Mouse (Mus musculus) forebrain, embryonic 16.5 days (tissue): ENCODE measurements at regions not wholly inside any gene's neighbourhood (a gene's known extent, or its start where the extent isn't known, plus 50 kb on each side); places are given as distances from the start of the nearest gene placed in this dataset.
"Not testable (repeated sequence)": the region's sequence is repeated elsewhere in the genome, so short reads cannot be mapped to it uniquely, and the experiment has no call there.

ENCODE experiments used
- ATAC-seq: fragments of 200-750 bp; cut with Nextera tagmentation; 2 replicates; pipeline ENCODE4 v1.8.0; 2017; ENCODE audit warnings: mild to moderate bottlenecking, moderate library complexity
- H3K27ac ChIP-seq: fragments of 300-500 bp; sonication (generic); 2 replicates; pipeline ENCODE4 v1.5.1; 2014; ENCODE audit warnings: low read length, control low read depth
- H3K27me3 ChIP-seq: fragments of 300-500 bp; sonication (generic); replicated peaks from 2 replicates; pipeline ENCODE4 v1.6.1; 2014; ENCODE audit warnings: low read length; ENCODE audit not compliant: control insufficient read depth, insufficient read depth
- H3K36me3 ChIP-seq: fragments of 300-500 bp; sonication (generic); 2 replicates; pipeline ENCODE4 v1.6.1; 2014; ENCODE audit not compliant: control insufficient read depth, insufficient read depth
- H3K4me1 ChIP-seq: fragments of 300-500 bp; sonication (generic); replicated peaks from 2 replicates; pipeline ENCODE4 v1.6.1; 2014; ENCODE audit warnings: low read length; ENCODE audit not compliant: control insufficient read depth, insufficient read depth
- H3K4me2 ChIP-seq: fragments of 300-500 bp; sonication (generic); 2 replicates; pipeline ENCODE4 v1.6.1; 2014; ENCODE audit warnings: mild to moderate bottlenecking, low read length, control low read depth
- H3K4me3 ChIP-seq: fragments of 300-500 bp; sonication (generic); replicated peaks from 2 replicates; pipeline ENCODE4 v1.5.1; 2014; ENCODE audit warnings: mild to moderate bottlenecking, low read length, control low read depth
- H3K9ac ChIP-seq: fragments of 300-500 bp; sonication (generic); replicated peaks from 2 replicates; pipeline ENCODE4 v1.6.1; 2014; ENCODE audit warnings: low read depth, low read length, control low read depth
- H3K9me3 ChIP-seq: fragments of 300-500 bp; sonication (generic); 2 replicates; pipeline ENCODE4 v1.6.1; 2016; ENCODE audit warnings: low read length; ENCODE audit not compliant: control insufficient read depth
- WGBS: fragments of 180-500 bp; shearing (Covaris S2); extraction: QIAGEN DNeasy Blood & Tissue Kit; methylation state at CpG from one replicate; pipeline ENCODE4 v1.1.7; 2014; 5-methylcytosine and 5-hydroxymethylcytosine counted together

- Histone ChIP-seq H3K4me2 (no peak overlapping the region), H3K9me3 (no peaks in the 10 kb centered on the region), H3K36me3 (no peaks in the 10 kb centered on the region), H3K4me3 (no peak overlapping the region), H3K9ac (no peak overlapping the region), H3K27me3 (no peaks in the 10 kb centered on the region), H3K27ac (no peak overlapping the region), H3K4me1 (no peaks in the 10 kb centered on the region)
- ATAC-seq: no peak
- 44% methylated on average over 1 of the region's 1 CpGs for WGBS
These were observed 355.6 kb downstream of the Impad1 start for GRCm38 (mm10) chr4:4437559-4437958.

- not testable (repeated sequence) for H3K4me2 ChIP-seq, H3K9me3 ChIP-seq, H3K9ac ChIP-seq, H3K36me3 ChIP-seq, ATAC-seq, H3K4me3 ChIP-seq, H3K27ac ChIP-seq, H3K27me3 ChIP-seq, H3K4me1 ChIP-seq
- WGBS: 38% methylated on average over 7 of the region's 7 CpGs
These were observed 347.2 kb upstream of the Sdr16c6 start for GRCm38 (mm10) chr4:4424526-4424925.

- Histone ChIP-seq H3K4me2 (no peak overlapping the region), H3K27ac (no peak overlapping the region), H3K9ac (no peak overlapping the region), H3K9me3 (no peaks in the 10 kb centered on the region), H3K36me3 (no peaks in the 10 kb centered on the region), H3K4me3 (no peak overlapping the region), H3K27me3 (no peaks in the 10 kb centered on the region), H3K4me1 (no peaks in the 10 kb centered on the region)
- 82% methylated on average over 2 of the region's 2 CpGs for WGBS
- ATAC-seq: no peak
These were observed 326.5 kb upstream of the Sdr16c6 start for GRCm38 (mm10) chr4:4403812-4404211.

GRCm38 (mm10) chr4:4397410-4397809 lies 320.1 kb upstream of the Sdr16c6 start:
- no peaks in the 10 kb centered on the region for H3K36me3 ChIP-seq
- WGBS: 79% methylated on average over 4 of the region's 4 CpGs
- no peak overlapping the region for H3K27ac ChIP-seq
- H3K4me1 ChIP-seq: no peaks in the 10 kb centered on the region
- H3K27me3 ChIP-seq: no peaks in the 10 kb centered on the region
- ATAC-seq: no peak
- H3K9ac ChIP-seq: no peak overlapping the region
- H3K4me3 ChIP-seq: no peak overlapping the region
- no peak overlapping the region for H3K4me2 ChIP-seq
- H3K9me3 ChIP-seq: no peaks in the 10 kb centered on the region

- Histone ChIP-seq H3K9ac (no peak overlapping the region), H3K4me3 (no peak overlapping the region), H3K36me3 (no peaks in the 10 kb centered on the region), H3K4me1 (no peaks in the 10 kb centered on the region), H3K9me3 (no peaks in the 10 kb centered on the region), H3K4me2 (no peak overlapping the region), H3K27me3 (no peaks in the 10 kb centered on the region), H3K27ac (no peak overlapping the region)
- WGBS: 72% methylated on average over 3 of the region's 3 CpGs
- ATAC-seq: no peak
These were observed 302.8 kb upstream of the Sdr16c6 start for GRCm38 (mm10) chr4:4380024-4380590.

GRCm38 (mm10) chr4:4335216-4335615 lies 257.9 kb upstream of the Sdr16c6 start:
- Histone ChIP-seq H3K9ac (no peak overlapping the region), H3K4me1 (no peaks in the 10 kb centered on the region), H3K27me3 (no peaks in the 10 kb centered on the region), H3K36me3 (no peaks in the 10 kb centered on the region), H3K9me3 (no peaks in the 10 kb centered on the region), H3K27ac (no peak overlapping the region), H3K4me2 (no peak overlapping the region), H3K4me3 (no peak overlapping the region)
- no peak; the same call in 1 of the 2 replicates for ATAC-seq
- WGBS: 59% methylated on average over 2 of the region's 2 CpGs

GRCm38 (mm10) chr4:4333472-4334123 lies 256.3 kb upstream of the Sdr16c6 start:
- H3K27ac ChIP-seq: no peak overlapping the region
- H3K4me2 ChIP-seq: no peak overlapping the region
- H3K9ac ChIP-seq: no peak overlapping the region
- no peaks in the 10 kb centered on the region for H3K4me1 ChIP-seq
- H3K9me3 ChIP-seq: no peaks in the 10 kb centered on the region; the same call in 1 of the 2 replicates
- H3K4me3 ChIP-seq: no peak overlapping the region
- WGBS: 90% methylated on average over 4 of the region's 4 CpGs
- H3K27me3 ChIP-seq: no peaks in the 10 kb centered on the region
- ATAC-seq: no peak
- no peaks in the 10 kb centered on the region for H3K36me3 ChIP-seq

GRCm38 (mm10) chr4:4331105-4331504 lies 253.8 kb upstream of the Sdr16c6 start:
- no peak overlapping the region for H3K4me3 ChIP-seq
- no peaks in the 10 kb centered on the region for H3K36me3 ChIP-seq
- 95% methylated on average over 1 of the region's 1 CpGs for WGBS
- no peaks in the 10 kb centered on the region for H3K27me3 ChIP-seq
- no peaks in the 10 kb centered on the region for H3K4me1 ChIP-seq
- no peak overlapping the region for H3K4me2 ChIP-seq
- H3K9me3 ChIP-seq: no peaks in the 10 kb centered on the region; the same call in 1 of the 2 replicates
- H3K9ac ChIP-seq: no peak overlapping the region
- ATAC-seq: no peak
- H3K27ac ChIP-seq: no peak overlapping the region

GRCm38 (mm10) chr4:4315651-4316411 lies 238.5 kb upstream of the Sdr16c6 start:
- Histone ChIP-seq H3K9ac (no peak overlapping the region), H3K4me2 (no peak overlapping the region), H3K27me3 (no peaks in the 10 kb centered on the region), H3K4me1 (no peaks in the 10 kb centered on the region), H3K4me3 (no peak overlapping the region), H3K9me3 (no peaks in the 10 kb centered on the region), H3K36me3 (no peaks in the 10 kb centered on the region), H3K27ac (no peak overlapping the region)
- ATAC-seq: no peak
- WGBS: 81% methylated on average over 3 of the region's 3 CpGs
